Mouse (Mus musculus) left cerebral cortex, adult 2 months (tissue): Measurements from ENCODE around the gene Tnnt3. TPM values are rescaled to one million over a fixed set of nuclear protein-coding genes. Genes with fewer than 3 reads are reported as not detected.

ENCODE experiments used
- DNase-seq, 2 experiments: peaks; one replicate each; pipeline ENCODE4 v3.0.0; 2021 to 2022; ENCODE audit warnings: low spot score in 2 of 2, mixed read lengths in 1 of 2; ENCODE audit errors: extremely low spot score in 1 of 2
- H3K27ac ChIP-seq: fragments of 200-600 bp; 2 replicates; pipeline ENCODE4 v1.8.1; 2022
- H3K4me3 ChIP-seq: fragments of 200-600 bp; 2 replicates; pipeline ENCODE4 v1.8.1; 2022
- CTCF ChIP-seq: fragments of 200-600 bp; IDR thresholded peaks from 2 replicates; pipeline ENCODE4 v1.8.1; 2022; ENCODE audit warnings: antibody characterized with exemption, mild to moderate bottlenecking, moderate library complexity
- intact Hi-C: fragments of 180-260 bp; cut with DNase I; formaldehyde crosslinking; loops from one replicate; pipeline ENCODE4 v1.15.1; 2025
- total RNA-seq, 2 experiments: library from RNA; stranded (reverse); gene quantifications; 2 replicates each; pipeline ENCODE4 v1.2.3; 2021

The Tnnt3 gene
- total RNA-seq, 2 experiments from 2014 or later, result not detected

DNA sequence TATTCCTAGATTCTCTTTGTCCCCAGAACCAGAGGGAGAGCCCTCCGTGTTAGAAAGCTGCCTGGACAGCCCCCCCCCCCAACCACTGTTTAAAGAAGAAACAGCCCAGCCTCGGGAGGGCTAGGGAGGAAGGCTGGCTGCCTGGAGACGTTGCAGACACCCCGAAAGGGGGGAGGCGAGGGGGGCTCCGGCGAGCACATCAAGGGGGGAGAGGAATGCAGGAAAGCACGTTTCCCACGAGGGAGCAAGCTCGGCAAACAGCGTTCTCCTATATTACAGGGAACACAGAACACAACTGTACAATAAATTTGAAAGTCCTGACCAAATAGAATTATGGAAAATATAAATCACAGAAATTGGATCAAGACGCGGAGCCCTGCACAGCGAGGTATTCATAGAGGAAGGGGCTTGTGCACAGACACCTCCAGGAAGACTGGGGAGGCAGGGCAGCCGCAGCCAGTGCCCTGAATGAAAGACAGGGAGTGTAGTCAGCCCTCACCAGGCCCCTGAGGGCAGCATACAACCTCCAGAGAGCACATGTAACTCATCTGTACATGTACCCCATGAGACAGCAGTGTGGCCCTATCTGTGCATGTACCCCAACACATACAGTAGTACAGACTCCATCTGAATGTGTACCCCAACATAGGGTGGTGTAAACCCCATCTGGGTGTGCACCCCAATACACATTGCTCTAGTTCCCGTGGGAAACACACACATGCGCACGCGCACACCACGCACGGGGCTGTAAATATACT lies 17.8 kb downstream of the Tnnt3 start:
- Histone ChIP-seq H3K27ac (no peak overlapping the region), H3K4me3 (no peak overlapping the region)
- intact Hi-C loops, result no loop called here
- no peak for DNase-seq
- no peak for TF ChIP-seq CTCF

DNA sequence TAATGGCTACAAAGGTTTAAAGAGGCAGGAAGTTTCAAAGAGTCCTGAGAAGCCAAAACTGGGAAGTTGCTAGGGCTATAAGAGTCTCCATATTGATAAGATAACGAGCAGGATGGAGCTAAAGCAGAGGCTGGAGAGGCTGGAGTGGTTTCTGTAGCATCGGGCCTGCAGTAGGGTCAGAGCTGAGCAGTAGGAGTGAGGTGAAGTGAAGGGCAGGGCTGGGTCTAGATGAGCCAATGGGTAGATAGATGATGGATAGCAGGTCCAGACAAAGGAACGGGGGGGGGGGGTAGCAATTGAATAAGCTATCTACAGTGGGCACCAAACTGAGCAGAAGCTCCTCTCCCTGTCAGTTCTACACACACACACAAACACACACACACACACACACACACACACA lies 18.9 kb downstream of the Tnnt3 start:
- no peak overlapping the region for H3K4me3 ChIP-seq
- intact Hi-C loops, result no loop called here
- TF ChIP-seq CTCF, result no peak
- no peak overlapping the region for H3K27ac ChIP-seq
- DNase-seq, result no peak

DNA sequence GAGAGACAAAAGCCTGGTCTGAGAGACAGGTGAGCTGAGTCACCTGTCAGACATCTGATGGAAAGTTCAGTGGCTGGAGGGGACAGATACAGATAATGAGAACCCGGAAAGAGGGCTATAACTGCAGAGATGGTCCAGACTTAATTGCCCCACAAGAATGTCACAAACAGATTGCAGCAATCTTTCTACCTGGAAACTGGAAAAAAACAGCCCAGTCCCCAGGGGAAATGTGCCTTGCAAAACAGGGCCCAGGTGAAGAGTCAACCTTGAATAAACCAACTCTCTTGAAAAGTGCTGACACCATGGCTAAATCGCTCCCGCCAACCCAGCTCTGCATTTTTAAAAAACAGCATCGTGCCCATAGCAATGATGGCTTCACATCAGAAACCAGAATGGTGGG lies 21.7 kb downstream of the Tnnt3 start:
- intact Hi-C loops, result no loop called here

DNA sequence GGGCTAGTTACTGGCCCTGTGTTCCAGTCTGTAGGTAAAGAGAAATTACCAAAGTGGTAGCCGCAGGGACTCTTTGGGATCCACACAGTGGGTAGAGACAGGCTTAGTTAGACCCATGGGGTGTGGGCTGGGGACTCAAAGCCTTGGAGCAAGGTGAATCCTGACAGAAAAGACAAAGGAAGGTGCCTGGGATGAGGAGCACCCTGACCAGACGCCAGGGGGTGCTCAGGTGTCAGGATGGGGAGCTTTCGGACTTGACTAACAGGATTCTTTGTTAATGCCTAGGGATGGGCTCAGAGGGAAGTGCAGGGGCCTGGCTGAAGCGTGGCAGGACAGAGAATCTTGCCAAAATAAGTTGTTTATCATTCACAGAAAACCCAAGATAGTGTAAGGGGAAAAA lies 23.7 kb downstream of the Tnnt3 start:
- TF ChIP-seq CTCF, result peak; percentile 54
- intact Hi-C loops, result no loop called here

More for the DNA sequence above, 21.7 kb downstream of the Tnnt3 start:
- TF ChIP-seq CTCF, result no peak
- H3K27ac ChIP-seq, result no peak overlapping the region
- H3K4me3 ChIP-seq, result no peak overlapping the region
- DNase-seq, result no peak

DNA sequence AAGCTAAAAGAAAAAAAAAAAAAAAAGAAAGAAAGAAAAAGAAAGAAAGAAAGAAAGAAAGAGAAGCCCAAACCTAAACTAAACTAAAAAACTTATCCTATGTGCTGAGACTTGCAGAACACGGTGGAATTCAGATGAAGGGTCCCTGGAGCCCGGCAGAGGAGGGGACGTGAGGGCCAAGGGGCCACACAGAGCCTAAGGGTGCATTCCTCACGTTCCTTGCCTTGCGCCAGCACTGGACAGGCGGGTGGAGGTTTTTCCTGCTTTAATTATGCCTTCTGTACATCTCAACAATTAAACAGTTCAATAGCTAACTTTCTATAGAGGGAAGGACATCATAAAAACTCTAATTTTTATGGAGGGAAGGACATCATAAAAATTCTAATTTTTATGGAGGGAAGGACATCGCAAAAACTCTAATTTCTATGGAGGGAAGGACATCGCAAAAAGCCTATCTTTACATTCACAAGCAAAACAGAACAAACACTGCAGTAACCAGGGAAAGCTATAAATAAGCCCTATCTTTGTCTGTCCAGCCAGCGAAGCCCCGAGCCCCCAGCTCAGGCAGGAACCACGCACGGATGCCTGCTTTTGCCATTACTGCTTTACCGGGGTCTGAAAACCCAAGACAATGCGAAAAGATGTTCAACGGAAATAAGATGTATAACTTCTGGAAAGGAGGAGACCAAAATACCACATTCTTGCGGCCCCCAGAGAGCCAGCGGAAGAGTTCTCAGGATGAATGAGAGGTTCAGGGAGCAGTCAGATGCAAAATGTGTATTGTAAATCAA lies 24.8 kb downstream of the Tnnt3 start:
- intact Hi-C loops, result no loop called here
- TF ChIP-seq CTCF, result no peak
- H3K27ac ChIP-seq, result no peak overlapping the region
- no peak for DNase-seq
- no peak overlapping the region for H3K4me3 ChIP-seq

More for the DNA sequence above, 23.7 kb downstream of the Tnnt3 start:
- no peak overlapping the region for H3K4me3 ChIP-seq
- DNase-seq, result no peak
- no peak overlapping the region for H3K27ac ChIP-seq

DNA sequence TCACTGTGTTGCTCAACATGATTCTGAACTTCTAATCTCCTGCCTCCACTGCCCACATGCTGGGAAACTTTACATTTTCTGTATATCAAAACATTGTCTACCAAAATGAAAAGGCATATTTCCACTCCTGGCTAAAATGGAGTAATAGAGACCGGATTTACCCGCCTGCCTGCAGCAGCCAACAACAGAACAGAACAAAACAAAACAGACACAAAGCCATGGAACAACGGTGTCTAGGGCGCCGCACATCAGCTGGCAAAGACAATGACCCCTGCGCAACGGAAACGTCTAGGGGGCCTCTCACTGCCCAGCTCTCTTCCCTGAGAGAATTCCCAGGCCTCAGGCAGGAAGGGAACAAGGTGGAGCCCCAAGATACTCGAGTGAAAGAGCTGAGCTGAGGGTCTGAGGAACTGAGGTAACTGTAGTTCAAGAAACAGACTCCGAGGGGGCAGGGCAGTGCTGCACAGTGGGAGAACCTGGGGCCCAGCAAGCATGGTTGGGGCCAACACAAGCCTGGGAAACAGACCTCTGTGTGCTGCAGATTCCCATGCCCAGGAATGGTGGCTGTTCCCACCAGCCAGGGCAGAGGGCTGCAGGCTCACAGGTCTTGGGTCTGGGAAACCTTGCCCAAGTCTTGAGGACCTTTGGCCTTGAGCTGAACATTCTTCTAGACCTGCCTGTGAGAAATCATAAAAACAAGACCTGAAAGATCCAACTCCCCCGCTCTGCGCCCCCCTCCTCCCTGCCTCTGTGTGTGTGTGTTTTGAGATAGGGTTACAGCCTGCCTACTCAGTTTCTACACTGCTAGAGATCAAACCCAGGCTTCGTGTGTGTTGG lies 26.9 kb downstream of the Tnnt3 start:
- Histone ChIP-seq H3K27ac (no peak overlapping the region), H3K4me3 (no peak overlapping the region)
- TF ChIP-seq CTCF, result no peak
- DNase-seq, result no peak
- intact Hi-C loops, result no loop called here

DNA sequence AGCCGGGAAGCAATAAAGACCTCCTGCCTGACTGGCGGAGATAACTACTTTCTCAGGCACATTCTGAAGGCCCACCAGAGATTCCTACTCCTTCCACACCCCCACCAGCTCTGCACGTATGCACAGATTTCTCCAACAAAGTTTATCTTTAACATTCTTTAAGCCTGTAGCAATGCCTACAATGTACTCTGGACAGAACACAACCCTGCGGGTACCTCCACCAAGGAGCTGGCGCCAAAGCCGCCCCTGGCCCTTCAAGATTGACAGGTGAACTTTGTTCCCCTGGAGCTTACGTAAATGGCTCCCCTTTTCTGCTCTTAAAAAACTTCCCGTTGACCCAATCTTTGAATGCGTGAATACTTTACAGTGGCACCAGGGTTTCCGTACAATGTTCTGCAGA lies 30.7 kb downstream of the Tnnt3 start:
- H3K27ac ChIP-seq, result no peak overlapping the region
- no peak for TF ChIP-seq CTCF
- H3K4me3 ChIP-seq, result no peak overlapping the region
- intact Hi-C loops, result no loop called here
- DNase-seq, result no peak

DNA sequence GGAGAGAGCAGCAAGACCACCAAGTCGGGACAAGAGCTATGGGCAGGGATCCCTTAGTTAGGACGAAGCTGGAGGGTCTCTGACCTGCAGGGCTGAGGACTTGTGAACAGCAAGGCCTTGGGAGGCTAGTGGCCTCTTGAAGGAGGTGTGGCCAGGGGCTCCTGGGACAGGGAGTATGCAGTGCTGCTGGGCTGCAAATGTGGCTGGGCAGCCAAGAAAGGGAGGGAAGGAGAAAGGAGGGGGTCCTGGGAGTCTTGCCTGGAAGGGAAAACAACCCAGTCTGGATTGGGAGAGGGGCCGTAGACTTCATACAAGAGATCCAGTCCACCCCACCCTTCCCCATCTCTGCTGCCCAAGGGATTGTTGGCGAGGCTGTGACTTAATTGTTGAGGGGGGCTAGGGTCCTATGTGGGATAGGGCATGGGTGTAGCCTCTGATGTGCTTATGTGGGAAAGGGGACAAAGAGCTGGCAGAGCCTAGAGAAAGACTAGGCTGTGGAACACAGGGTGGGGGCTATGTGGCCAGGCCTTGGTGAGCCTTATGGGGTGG lies 33.4 kb downstream of the Tnnt3 start:
- no peak overlapping the region for H3K4me3 ChIP-seq
- no peak overlapping the region for H3K27ac ChIP-seq
- intact Hi-C loops, result loop anchor here (2.0 kb wide), 1 partner anchor 197 kb away; no protein-coding TSS in a partner anchor
- no peak for DNase-seq
- TF ChIP-seq CTCF, result no peak

DNA sequence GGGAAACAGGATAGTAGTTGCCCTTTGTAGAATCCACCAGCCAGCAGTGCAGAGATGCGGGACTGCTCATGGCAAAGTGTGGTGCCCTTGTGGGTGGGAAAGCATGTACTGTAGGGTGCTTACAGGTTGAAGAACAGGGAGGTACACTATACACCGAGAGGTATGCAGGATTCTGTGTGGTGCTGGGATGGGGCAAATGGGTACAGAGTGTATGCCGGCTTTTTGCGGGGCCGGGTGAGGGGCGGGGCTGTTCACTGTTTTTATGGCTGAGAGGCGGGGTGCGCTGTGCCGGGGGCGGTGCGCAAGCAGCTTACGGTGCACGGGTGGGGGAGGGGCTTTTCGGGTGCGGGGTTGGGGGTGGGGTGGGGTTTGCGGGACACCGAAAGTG lies 34.0 kb downstream of the Tnnt3 start, which contains the start of gene Mrpl23:
Gene Mrpl23 (plus strand): TSS at position 16 of the 388 bp plus-strand sequence.
- Histone ChIP-seq H3K4me3 (peak within 1 kb of the TSS; percentile 84), H3K27ac (peak within 1 kb of the TSS; percentile 87)
- intact Hi-C loops, result loop anchor here (2.0 kb wide), 1 partner anchor 198 kb away; no protein-coding TSS in a partner anchor
- no peak for DNase-seq
- no peak for TF ChIP-seq CTCF

DNA sequence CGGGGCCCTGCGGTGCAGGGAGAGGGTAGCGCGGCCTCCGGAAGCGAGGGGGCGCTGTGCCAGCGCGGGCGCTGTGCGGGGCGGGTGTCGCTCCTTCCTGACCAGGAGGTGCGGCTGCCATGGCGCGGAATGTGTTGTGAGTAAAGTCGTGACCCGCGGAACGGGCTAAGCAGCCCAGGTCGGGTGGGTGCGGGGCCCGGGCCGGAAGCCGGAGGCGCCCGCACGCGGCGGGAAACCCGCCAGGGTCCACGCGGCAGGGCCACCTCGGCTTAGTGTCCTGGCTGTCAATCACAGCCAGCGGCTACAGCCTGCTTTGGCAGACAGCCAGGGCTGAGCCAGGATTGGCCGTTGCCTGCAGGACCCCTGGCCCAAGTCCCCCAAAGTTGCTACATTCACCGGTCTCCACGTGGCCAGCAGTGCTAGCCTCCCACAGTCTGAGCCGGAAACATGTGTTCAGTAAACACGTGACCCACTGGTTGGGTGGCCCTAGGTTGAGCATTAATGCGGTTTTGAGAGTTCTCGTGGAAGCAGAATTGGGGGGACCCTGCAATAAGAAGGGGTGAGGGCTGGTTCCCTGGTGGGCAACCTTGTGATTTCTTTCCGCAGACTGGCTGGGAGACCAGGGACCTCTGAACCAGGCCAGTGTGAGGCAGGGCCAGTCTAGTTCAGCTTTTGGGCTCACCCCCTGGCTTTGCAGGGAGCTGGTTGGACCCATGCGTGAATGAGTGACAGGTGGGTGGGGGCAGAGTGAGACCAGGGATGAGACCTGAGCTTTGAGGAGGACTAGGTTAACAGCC lies 34.6 kb downstream of the Tnnt3 start:
- peak overlapping the region; percentile 87 for H3K27ac ChIP-seq
- peak overlapping the region; percentile 84 for H3K4me3 ChIP-seq
- peak; percentile 94 for TF ChIP-seq CTCF
- intact Hi-C loops, result loop anchor here (2.0 kb wide), 1 partner anchor 198 kb away; no protein-coding TSS in a partner anchor
- DNase-seq, result peak; percentile 83 to 88

DNA sequence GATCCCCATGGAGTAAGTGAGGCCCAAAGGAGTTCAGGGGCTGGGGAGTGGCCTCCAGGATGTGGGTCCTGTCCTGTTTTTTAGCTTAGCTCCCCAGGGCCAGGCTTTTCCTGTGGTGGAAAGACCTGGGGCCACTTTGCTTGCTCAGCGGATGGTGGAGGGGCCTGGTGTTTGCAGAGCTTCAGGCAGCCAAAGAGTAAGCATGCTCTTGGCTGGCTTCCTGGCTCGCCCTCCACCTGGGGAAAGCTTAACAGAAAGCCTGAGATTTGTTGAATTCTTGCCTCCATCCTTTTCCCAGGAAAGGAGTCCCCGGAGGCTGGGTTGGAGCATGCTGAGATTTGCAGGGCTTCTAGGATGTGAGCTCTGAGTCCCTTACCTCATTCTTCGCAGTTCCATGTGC lies 36.5 kb downstream of the Tnnt3 start:
- TF ChIP-seq CTCF, result no peak
- DNase-seq, result no peak
- intact Hi-C loops, result no loop called here
- no peak overlapping the region for H3K27ac ChIP-seq
- H3K4me3 ChIP-seq, result no peak overlapping the region
